Comparison of ENCODE assay signal across 18 mouse cellular contexts in the genomic region with DNA sequence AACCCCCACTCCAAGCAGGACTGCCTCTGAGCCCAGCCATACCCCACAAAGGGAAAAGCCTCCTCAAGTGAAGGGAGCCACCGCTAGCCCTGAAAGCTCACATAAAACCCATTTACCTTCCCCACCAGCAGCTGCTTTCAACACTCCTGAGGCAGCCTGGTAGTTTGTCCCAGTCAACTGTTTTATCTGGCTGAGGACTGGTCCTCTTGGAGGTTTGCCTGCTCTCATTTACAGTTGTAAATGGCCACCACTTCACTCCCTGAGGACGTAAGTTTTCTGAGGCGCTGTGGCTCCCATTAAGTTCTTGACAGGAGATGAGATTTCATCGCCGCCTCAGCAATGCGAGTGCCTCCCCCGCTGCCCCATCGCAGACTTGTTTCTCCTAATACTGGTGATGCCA.
"Had no signal": no experiment of that assay in that cellular context is flagged by ENCODE, and none has a peak within 500 bp of the region (broad histone marks: within the 10 kb centered on the region; RNA-seq: fewer than 3 reads in every experiment).

No protein-coding gene starts in this region.

- H3K27me3 ChIP-seq: midbrain, embryonic 12.5 days; neural tube, embryonic 13.5 days; neural tube, embryonic 15.5 days; stomach, embryonic 15.5 days had no signal

- H3K4me2 ChIP-seq: lung, embryonic 14.5 days; midbrain, embryonic 12.5 days; neural tube, embryonic 13.5 days; neural tube, embryonic 15.5 days; stomach, embryonic 15.5 days had no signal

- H3K4me3 ChIP-seq: midbrain, embryonic 10.5 days; midbrain, embryonic 12.5 days; myocyte; neural tube, embryonic 13.5 days; neural tube, embryonic 15.5 days; stomach, embryonic 15.5 days had no signal

- H3K27ac ChIP-seq: midbrain, embryonic 10.5 days; midbrain, embryonic 12.5 days; neural tube, embryonic 13.5 days; neural tube, embryonic 15.5 days; stomach, embryonic 15.5 days; stomach, postnatal 0 days had no signal

- H3K4me1 ChIP-seq: midbrain, embryonic 10.5 days; midbrain, embryonic 12.5 days; neural tube, embryonic 13.5 days; neural tube, embryonic 15.5 days; stomach, embryonic 15.5 days had no signal

- H3K9ac ChIP-seq: lung, embryonic 14.5 days; midbrain, embryonic 12.5 days; neural tube, embryonic 13.5 days; neural tube, embryonic 15.5 days; stomach, embryonic 15.5 days had no signal

- ATAC-seq: midbrain, embryonic 16.5 days had no signal

- H3K36me3 ChIP-seq: midbrain, embryonic 10.5 days; midbrain, embryonic 12.5 days; neural tube, embryonic 13.5 days; neural tube, embryonic 15.5 days; stomach, embryonic 15.5 days had no signal

- DNase-seq: lung, adult 18-20 months; lung, embryonic 14.5 days; lung, postnatal 10 days; lung, postnatal 4 days; midbrain, embryonic 14.5 days; retina, postnatal 1 day; right cerebral cortex, postnatal 14 days; thymus, adult 2 months; thymus, postnatal 25 days; thymus, postnatal 4 days had no signal

- H3K9me3 ChIP-seq: midbrain, embryonic 10.5 days; midbrain, embryonic 12.5 days; neural tube, embryonic 13.5 days; neural tube, embryonic 15.5 days; stomach, embryonic 15.5 days had no signal
